Mouse (Mus musculus) retina, adult 2 months (tissue): ENCODE measurements around the gene Celf2.

Experiments
- DNase-seq: peaks from one replicate; pipeline ENCODE4 v3.0.0-alpha.2; 2012; ENCODE audit warnings: low read depth, low spot score

Celf2 gene

DNA sequence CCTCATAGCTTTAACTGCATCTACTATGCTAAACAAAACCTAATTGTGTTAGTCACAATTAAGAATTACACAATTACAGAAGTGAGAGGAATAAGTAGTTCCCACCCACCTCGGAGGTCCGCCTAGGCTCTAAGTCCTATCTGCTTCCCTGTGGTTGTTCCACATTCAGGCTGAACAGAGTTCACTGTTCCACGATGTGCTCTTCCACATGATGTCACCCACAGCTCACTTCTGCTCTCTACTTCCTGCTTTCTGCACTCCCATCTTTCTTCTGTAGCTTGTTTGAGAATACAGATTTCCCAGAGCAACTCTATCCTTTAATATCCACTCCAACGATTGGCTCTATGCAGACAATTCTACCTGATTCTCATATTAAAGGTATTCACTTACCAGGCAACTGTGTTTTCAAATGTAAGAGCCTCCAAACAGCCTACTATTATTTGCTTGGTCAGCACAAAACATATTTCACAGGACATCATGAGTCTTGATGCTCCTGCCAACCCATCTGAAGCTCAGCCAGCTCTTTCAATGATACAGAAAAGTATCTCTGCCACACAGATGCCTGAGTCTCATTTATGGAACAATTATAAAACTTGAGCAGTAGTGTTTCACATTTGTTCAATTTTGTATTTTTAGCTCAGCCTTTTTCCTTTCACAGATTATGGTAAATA, 769.2 kb downstream of the Celf2 start:
- DNase-seq, result no peak

GRCm38 (mm10) chr2:6732026-6732425, 777.3 kb downstream of the Celf2 start:
- DNase-seq, result no peak

DNA sequence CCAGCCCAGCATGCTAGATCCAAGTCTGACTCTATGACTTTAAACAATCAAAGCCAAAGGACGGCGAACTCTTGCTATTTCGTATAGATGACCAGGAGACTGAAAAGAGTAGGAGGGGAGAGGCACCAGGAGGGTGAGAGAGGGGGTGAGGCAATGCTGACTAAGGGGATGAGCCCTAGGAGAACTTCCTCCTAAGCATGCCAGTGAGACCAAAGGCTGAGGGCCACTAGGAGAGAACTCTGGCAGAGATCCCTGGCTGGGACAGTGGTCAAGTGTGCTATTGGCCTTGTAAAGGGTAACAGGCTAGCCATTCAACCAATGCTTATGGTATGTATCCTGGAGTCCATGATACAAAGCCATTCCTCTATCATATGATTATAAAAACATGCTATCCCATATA, 778.5 kb downstream of the Celf2 start:
- no peak for DNase-seq

GRCm38 (mm10) chr2:6729984-6730383, 779.4 kb downstream of the Celf2 start:
- no peak for DNase-seq

GRCm38 (mm10) chr2:6728840-6729252, 780.5 kb downstream of the Celf2 start:
- DNase-seq, result no peak

DNA sequence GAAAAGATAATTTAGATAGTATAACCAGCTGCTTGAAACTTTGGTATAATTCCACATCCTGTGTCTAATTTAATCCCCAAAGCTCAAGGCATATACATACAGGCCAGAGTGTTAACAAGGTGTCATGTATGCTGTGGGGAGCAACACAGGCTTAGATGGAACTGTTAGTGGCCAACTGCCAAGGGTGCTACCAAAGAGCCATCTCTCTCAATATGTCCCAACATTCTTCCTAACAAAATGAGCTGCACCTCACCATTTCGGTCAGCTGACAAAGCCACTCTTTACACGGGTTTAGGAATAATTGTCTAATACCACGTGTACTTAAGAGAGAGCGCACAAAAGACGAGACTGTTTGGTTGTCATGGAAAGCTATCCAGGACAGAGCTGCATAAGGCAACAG, 782.0 kb downstream of the Celf2 start:
- DNase-seq, result no peak

DNA sequence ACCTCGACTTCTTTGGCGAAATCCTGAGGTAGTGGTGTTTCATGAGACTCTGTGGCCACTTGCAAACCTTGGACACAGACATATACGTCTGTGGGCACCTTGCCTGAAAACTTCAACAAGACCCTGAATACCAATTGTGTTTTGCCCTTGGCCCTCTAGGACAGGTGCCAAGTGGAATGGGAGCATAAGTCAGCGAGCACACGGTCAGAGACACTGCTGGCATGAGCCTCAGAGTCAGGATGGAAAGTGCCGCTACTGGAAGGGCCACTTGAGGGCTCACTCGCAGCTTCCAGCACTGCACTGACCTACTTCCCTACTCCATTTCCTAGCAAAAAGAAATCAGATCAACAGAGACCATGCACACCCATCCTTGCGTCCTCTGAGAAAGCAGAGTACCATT, 783.3 kb downstream of the Celf2 start:
- DNase-seq, result no peak

DNA sequence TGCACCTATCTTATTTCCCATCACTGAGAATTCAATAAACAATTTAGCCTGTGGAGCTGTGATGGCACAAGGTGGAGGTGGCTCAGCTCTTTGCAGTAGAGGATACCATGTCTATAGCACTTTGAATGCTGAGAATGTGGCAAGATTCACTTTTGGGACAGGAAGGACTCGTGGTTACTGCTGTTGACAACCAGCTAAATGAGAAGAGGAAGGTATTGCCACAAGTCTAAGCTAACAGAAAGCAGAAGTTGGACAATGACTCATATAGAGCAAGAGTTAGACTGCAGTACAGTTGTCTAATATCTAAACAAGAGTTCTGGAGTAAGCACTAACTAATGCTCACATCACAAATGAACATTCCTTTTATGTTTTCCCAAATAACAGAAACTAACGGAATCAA, 785.8 kb downstream of the Celf2 start:
- no peak for DNase-seq

DNA sequence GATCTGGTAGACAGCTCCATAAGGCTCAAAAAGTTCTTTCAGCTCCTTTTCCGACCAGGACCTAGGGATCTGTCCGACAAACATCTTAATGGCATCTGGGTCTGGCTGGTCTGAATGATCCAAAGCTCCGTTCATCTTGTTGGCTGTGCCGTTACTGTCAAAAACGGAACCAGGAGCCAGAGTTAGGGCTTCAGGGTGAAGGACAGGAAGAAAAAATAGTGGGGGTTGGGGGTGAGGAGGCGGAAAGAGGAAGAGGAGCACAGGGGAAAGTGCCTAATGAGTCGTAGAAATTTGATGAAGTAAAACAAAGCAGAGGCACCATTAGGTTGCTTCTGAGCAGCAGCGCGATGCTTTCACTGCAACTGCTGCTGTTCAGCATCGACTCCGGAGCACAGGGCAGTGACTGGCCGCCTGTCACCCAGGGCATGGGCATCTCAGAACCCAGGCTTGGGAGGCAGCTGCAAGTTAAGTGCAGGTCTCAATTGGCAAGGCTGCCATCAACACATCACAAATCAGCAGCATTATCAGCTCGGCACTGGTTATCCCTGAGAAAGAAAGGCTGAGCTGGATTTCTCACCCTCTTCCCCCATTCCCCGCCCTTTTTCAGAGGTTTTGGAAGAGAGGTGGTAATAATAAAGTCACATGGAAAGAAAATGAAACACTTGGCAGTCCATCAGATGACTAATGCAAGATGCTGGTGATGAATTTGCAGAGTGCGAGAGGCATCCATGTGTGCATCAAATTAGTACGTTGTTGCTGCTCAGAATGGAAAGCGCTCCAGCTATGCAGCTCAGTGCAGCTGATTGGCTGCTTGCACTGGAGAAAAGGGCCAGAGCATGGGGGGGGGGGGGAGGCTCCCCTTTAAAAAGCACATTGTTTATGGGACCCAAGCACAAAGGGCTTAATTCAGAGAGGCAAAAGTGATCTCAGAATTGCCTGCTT, 787.6 kb downstream of the Celf2 start:
- DNase-seq, result no peak

DNA sequence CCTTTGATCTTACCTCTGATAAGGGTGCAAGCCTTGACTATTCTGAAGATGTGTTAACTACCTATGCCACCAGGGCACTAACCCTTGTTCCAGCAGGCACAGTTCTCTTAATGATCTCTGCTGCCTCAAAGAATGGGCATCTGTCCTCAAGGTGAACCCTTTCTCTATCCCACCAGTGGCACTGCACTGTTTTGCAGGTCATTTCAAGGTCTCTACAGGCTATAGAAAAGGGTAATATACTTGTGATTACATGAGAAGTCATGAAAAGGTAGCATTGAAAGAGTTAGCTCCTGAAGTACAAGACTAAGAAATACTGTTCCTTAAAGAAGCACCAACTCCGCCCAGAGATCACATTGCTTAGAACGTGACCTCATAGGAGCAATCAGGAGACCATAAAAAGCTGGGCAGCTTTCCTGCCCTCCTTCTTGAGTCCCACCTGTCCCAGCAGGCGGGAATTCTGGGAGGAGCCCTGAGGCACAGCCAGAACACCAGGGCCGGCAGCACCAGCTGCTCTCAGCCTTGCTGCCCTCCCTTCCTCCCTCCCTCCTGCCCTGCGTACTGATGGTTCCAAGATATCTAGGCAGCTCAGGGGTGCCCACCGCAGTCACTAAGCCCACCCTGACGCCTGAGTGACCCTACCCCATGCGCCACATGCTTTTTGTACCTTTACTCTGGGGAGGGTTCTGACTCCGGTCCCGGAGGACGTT, 788.5 kb downstream of the Celf2 start:
- DNase-seq, result no peak

- no peak for DNase-seq
Observed at GRCm38 (mm10) chr2:6718864-6719263, 790.5 kb downstream of the Celf2 start.

- DNase-seq, result no peak
Observed at GRCm38 (mm10) chr2:6717953-6718352, 791.4 kb downstream of the Celf2 start.

GRCm38 (mm10) chr2:6715562-6715961, 793.8 kb downstream of the Celf2 start:
- no peak for DNase-seq

GRCm38 (mm10) chr2:6713529-6713928, 795.8 kb downstream of the Celf2 start:
- no peak for DNase-seq

DNA sequence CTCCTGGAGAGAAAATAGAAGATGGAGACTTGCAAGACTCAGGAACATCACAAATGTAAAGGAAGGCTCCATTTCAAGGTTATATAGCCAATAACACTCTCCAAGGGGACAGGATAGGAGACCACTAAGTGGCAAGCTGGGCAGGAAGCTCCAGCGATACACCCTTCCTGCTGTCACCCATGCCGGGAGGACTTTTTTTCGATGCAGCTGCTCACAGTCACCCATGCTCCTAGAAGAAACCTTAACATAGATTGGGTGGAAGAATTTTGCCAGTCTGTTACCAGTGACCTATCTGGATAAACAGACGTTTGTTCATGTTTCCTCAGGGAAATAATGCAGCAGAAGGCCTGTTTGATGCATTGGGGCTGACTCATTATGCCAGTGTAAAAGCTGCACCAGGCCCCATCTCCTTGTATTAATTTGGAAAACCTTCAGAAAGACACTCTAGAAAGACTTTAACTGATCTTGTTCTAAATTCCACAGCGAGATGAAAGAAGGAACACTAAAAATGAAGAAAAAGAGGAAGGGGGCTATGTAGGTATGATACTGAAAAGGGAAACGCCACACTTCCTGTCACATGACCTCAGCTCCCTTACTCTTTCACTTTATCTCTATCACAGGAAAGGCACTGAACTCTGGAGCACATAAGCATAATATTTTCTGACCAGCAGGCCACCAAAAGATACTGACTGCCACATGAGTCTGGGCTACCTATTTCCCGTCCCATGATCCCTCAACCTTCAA, 798.5 kb downstream of the Celf2 start:
- no peak for DNase-seq

DNA sequence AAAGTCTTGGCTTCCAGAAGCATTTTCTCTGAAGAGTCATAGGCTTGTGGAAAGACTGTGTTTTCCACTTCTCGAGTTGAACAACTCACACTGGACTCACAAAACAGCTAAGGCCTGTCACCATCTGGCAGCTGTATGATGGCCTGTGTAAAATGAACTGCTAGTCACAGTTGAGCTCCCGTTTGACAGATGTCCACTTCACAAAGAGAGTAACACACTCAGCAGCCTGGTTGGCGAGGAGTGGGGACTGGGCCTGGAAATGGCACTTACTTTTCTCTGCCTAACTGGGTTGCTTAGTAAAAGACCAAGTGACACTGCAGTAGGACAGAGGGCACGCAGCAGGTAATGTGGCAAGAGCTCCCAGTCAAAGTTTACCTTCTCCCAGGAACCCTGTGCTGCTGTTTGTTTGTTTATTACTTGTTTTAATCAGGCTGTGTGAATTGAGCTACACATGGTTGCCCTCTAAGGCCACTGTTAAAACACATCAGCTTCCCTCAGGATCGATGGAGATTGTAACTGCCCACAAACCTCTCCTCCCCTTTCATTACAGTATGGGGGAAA, 801.3 kb downstream of the Celf2 start:
- DNase-seq, result no peak

DNA sequence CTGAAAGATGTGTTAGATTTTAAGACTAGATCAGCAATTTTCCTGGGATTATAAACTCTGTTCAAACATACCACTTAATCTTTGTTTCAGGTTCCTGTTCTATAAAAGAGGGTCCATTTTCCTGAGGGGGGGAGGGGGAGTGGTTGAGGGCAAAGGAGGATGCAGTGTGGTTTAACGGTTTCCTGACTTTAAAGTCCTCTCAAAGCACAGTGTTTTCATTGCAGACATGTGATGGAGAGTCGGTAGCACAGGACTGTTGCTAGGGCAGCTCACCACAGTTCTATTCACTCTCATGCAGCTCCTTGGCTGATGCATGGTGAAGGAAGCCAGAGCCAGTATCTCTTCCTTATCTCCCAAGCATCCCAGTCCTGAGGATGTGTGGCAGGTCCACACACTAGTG, 802.1 kb downstream of the Celf2 start:
- no peak for DNase-seq

DNA sequence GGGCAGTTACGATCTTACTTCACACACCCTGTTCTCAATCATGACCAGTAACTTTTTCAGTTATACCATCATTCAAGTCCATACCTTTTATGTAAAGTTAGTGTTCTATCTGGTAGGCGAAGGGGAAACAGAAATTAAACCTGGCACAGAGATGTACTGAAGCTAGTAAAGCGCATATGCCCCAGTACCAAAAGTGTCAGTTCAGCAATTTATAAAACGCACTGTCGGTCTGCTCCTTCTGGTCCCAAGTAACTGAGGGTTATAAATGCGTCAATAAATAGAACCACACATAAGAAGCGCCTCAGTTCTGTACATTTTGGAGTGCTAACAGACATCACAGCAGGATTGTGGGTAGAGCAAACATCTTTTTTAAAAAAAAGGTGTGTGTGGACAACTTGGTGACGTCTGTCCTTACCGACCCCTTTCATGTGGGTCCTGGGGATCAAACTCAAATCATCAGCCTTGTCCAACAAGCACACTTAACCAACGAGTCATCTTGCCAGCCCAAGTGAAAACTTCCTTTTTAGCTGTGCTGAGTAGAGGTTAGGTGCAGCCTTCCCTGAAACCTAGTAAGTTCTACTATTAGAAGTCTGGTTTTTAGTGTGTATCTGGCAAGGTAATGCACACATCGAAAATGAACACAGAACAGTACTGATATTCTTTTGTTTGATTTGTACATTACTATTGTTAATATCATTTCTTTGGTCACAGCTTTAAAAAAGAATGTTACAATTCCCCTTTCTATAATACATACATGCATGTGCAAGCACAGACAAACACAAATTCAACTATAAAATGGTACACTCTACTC, 803.2 kb downstream of the Celf2 start:
- DNase-seq, result no peak

GRCm38 (mm10) chr2:6705475-6705874, 803.9 kb downstream of the Celf2 start:
- DNase-seq, result no peak

- DNase-seq, result no peak
Observed at GRCm38 (mm10) chr2:6704804-6705203, 804.6 kb downstream of the Celf2 start.
